Mouse (Mus musculus): ENCODE data around the gene Etv2. TPM values are rescaled to one million over a fixed set of nuclear protein-coding genes. Genes with fewer than 3 reads are reported as not detected.

The Etv2 gene
- polyA plus RNA-seq, 1 experiment from 2014 or later, result not detected

- H3K9ac ChIP-seq, result no peak overlapping the region
- H3K27ac ChIP-seq (ENCODE audit: low read depth), result no peak overlapping the region
- no peaks in the 10 kb centered on the region for H3K9me3 ChIP-seq (ENCODE audit: low read depth, low read length)
- peaks cover 32% of the 10 kb centered on the region for H3K36me3 ChIP-seq (ENCODE audit: insufficient read depth)
- DNase-seq (peak; percentile 79), ATAC-seq (ENCODE audit: insufficient read depth) (peak; percentile 57; the same call in 1 of the 2 replicates)
- H3K4me3 ChIP-seq (ENCODE audit: low read depth, low read length), result no peak overlapping the region
- no peak overlapping the region for H3K4me2 ChIP-seq
- whole genome bisulfite sequencing, result 21% methylated on average over 14 of the region's 14 CpGs
- H3K27me3 ChIP-seq (ENCODE audit: insufficient read depth, low read length), result no peaks in the 10 kb centered on the region
- peak; percentile 72 for TF ChIP-seq CTCF (IDR thresholded peaks at IDR 0.05; ENCODE audit: low read depth)
- no peaks in the 10 kb centered on the region for H3K4me1 ChIP-seq (ENCODE audit: insufficient read depth)
These were observed 22.0 kb downstream of the Etv2 start for GRCm38 (mm10) chr7:30613529-30614112.

GRCm38 (mm10) chr7:30612654-30613402, 22.8 kb downstream of the Etv2 start, which contains the start of gene Upk1a:
TSS of gene Upk1a (minus strand) at chr7:30612847.
- no peak within 1 kb of the TSS for H3K27ac ChIP-seq (ENCODE audit: low read depth)
- no peaks in the 10 kb centered on the region for H3K27me3 ChIP-seq (ENCODE audit: insufficient read depth, low read length)
- ATAC-seq (ENCODE audit: insufficient read depth) (no peak; the same call in 1 of the 2 replicates), DNase-seq (no peak)
- H3K9me3 ChIP-seq (ENCODE audit: low read depth, low read length), result no peaks in the 10 kb centered on the region
- TF ChIP-seq CTCF (IDR thresholded peaks at IDR 0.05; ENCODE audit: low read depth), result no peak
- H3K4me2 ChIP-seq, result no peak within 1 kb of the TSS
- H3K4me3 ChIP-seq (ENCODE audit: low read depth, low read length), result no peak within 1 kb of the TSS
- peaks cover 25% of the 10 kb centered on the region for H3K36me3 ChIP-seq (ENCODE audit: insufficient read depth)
- no peak within 1 kb of the TSS for H3K9ac ChIP-seq
- 59% methylated on average over 8 of the region's 8 CpGs for WGBS
- no peaks in the 10 kb centered on the region for H3K4me1 ChIP-seq (ENCODE audit: insufficient read depth)

GRCm38 (mm10) chr7:30610043-30610442, 25.6 kb downstream of the Etv2 start:
- no peak overlapping the region for H3K4me3 ChIP-seq (ENCODE audit: low read depth, low read length)
- no peaks in the 10 kb centered on the region for H3K9me3 ChIP-seq (ENCODE audit: low read depth, low read length)
- no peaks in the 10 kb centered on the region for H3K36me3 ChIP-seq (ENCODE audit: insufficient read depth)
- H3K27ac ChIP-seq (ENCODE audit: low read depth), result no peak overlapping the region
- WGBS, result 48% methylated on average over 7 of the region's 7 CpGs
- no peak for ATAC-seq (ENCODE audit: insufficient read depth)
- TF ChIP-seq CTCF (IDR thresholded peaks at IDR 0.05; ENCODE audit: low read depth), result no peak
- no peak overlapping the region for H3K4me2 ChIP-seq
- no peaks in the 10 kb centered on the region for H3K27me3 ChIP-seq (ENCODE audit: insufficient read depth, low read length)
- H3K4me1 ChIP-seq (ENCODE audit: insufficient read depth), result no peaks in the 10 kb centered on the region
- H3K9ac ChIP-seq, result no peak overlapping the region
- DNase-seq, result no peak

GRCm38 (mm10) chr7:30608476-30608875, 27.2 kb downstream of the Etv2 start:
- H3K4me2 ChIP-seq, result no peak overlapping the region
- no peak overlapping the region for H3K9ac ChIP-seq
- H3K36me3 ChIP-seq (ENCODE audit: insufficient read depth), result no peaks in the 10 kb centered on the region
- no peak overlapping the region for H3K4me3 ChIP-seq (ENCODE audit: low read depth, low read length)
- H3K27ac ChIP-seq (ENCODE audit: low read depth), result no peak overlapping the region
- ATAC-seq (ENCODE audit: insufficient read depth) (no peak), DNase-seq (no peak)
- no peaks in the 10 kb centered on the region for H3K9me3 ChIP-seq (ENCODE audit: low read depth, low read length)
- H3K4me1 ChIP-seq (ENCODE audit: insufficient read depth), result no peaks in the 10 kb centered on the region
- no peaks in the 10 kb centered on the region for H3K27me3 ChIP-seq (ENCODE audit: insufficient read depth, low read length)
- no peak for TF ChIP-seq CTCF (IDR thresholded peaks at IDR 0.05; ENCODE audit: low read depth)
- WGBS, result 49% methylated on average over 16 of the region's 16 CpGs

GRCm38 (mm10) chr7:30607706-30608309, 27.8 kb downstream of the Etv2 start:
- H3K27me3 ChIP-seq (ENCODE audit: insufficient read depth, low read length), result no peaks in the 10 kb centered on the region
- no peaks in the 10 kb centered on the region for H3K9me3 ChIP-seq (ENCODE audit: low read depth, low read length)
- H3K36me3 ChIP-seq (ENCODE audit: insufficient read depth), result no peaks in the 10 kb centered on the region
- H3K4me1 ChIP-seq (ENCODE audit: insufficient read depth), result no peaks in the 10 kb centered on the region
- DNase-seq, result peak; percentile 72
- 18% methylated on average over 8 of the region's 8 CpGs for WGBS
- no peak overlapping the region for H3K27ac ChIP-seq (ENCODE audit: low read depth)
- 0 out of 2 replicates have a peak, but pooled peaks have one; percentile 44 for ATAC-seq (ENCODE audit: insufficient read depth)
- no peak overlapping the region for H3K4me2 ChIP-seq
- peak; percentile 81 for TF ChIP-seq CTCF (IDR thresholded peaks at IDR 0.05; ENCODE audit: low read depth)
- no peak overlapping the region for H3K9ac ChIP-seq
- no peak overlapping the region for H3K4me3 ChIP-seq (ENCODE audit: low read depth, low read length)

GRCm38 (mm10) chr7:30604944-30605343, 30.7 kb downstream of the Etv2 start:
- Histone ChIP-seq H3K27me3 (ENCODE audit: insufficient read depth, low read length) (no peaks in the 10 kb centered on the region), H3K9ac (no peak overlapping the region), H3K36me3 (ENCODE audit: insufficient read depth) (no peaks in the 10 kb centered on the region), H3K4me2 (no peak overlapping the region), H3K9me3 (ENCODE audit: low read depth, low read length) (no peaks in the 10 kb centered on the region), H3K27ac (ENCODE audit: low read depth) (no peak overlapping the region), H3K4me3 (ENCODE audit: low read depth, low read length) (no peak overlapping the region), H3K4me1 (ENCODE audit: insufficient read depth) (no peaks in the 10 kb centered on the region; the same call in 1 of the 2 replicates)
- ATAC-seq (ENCODE audit: insufficient read depth) (no peak), DNase-seq (no peak)
- TF ChIP-seq CTCF (IDR thresholded peaks at IDR 0.05; ENCODE audit: low read depth), result no peak
- 82% methylated on average over 8 of the region's 8 CpGs for whole genome bisulfite sequencing

- Histone ChIP-seq H3K27ac (ENCODE audit: low read depth) (no peak overlapping the region), H3K4me1 (ENCODE audit: insufficient read depth) (no peaks in the 10 kb centered on the region; the same call in 1 of the 2 replicates), H3K9ac (no peak overlapping the region), H3K9me3 (ENCODE audit: low read depth, low read length) (no peaks in the 10 kb centered on the region), H3K27me3 (ENCODE audit: insufficient read depth, low read length) (no peaks in the 10 kb centered on the region), H3K4me2 (no peak overlapping the region), H3K36me3 (ENCODE audit: insufficient read depth) (no peaks in the 10 kb centered on the region), H3K4me3 (ENCODE audit: low read depth, low read length) (no peak overlapping the region)
- TF ChIP-seq CTCF (IDR thresholded peaks at IDR 0.05; ENCODE audit: low read depth), result no peak
- ATAC-seq (ENCODE audit: insufficient read depth), result no peak
- WGBS, result 46% methylated on average over 8 of the region's 8 CpGs
- no peak for DNase-seq
These were observed 31.2 kb downstream of the Etv2 start for GRCm38 (mm10) chr7:30604424-30604823.
